18 mouse cellular contexts compared by ENCODE assay signal in the genomic region with DNA sequence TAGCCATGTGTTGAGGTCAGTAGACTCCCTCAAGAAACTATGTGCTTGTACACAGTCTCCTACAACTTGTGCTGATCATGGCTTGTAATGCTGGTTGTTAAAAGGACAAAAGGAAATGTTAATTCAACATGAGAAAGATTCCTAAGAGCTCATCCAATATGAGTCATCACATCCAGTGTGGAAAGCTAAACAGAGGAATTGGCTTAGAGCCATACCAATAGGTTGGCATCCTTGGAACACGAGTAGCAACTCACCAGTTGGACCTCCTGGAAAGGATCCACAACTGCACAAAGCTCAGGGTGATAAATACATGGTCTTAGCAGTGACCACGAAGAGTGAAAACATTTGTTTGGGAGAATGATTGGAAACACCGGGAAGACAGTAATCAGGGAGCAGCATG.
DNase-seq lines count a peak whose midpoint lies in the region; ATAC-seq and TF ChIP-seq lines count a peak whose summit lies in the region.
"Had no signal": no experiment of that assay in that cellular context is flagged by ENCODE, and none has a peak within 500 bp of the region (broad histone marks: within the 10 kb centered on the region; RNA-seq: fewer than 3 reads in every experiment).

No protein-coding gene starts in this region.

- no peak for TF ChIP-seq EP300 in lung, postnatal 0 days (IDR thresholded peaks at IDR 0.05)

- H3K9me3 ChIP-seq in lung, postnatal 0 days (ENCODE audit: low read length) = no peaks in the 10 kb centered on the region
- H3K9me3 ChIP-seq: embryonic facial prominence, embryonic 12.5 days; forebrain, embryonic 10.5 days had no signal

- no peak for TF ChIP-seq POLR2A in embryonic fibroblast, embryonic 13.5 days (IDR thresholded peaks at IDR 0.05; ENCODE audit: low read depth, low read length)

- no peak for TF ChIP-seq CTCF in lung, postnatal 0 days (IDR thresholded peaks at IDR 0.05)
- no peak for TF ChIP-seq CTCF in embryonic fibroblast, embryonic 13.5 days (IDR thresholded peaks at IDR 0.05; ENCODE audit: borderline replicate concordance, insufficient read depth, low read length)

- no peaks in the 10 kb centered on the region; the same call in 1 of the 2 replicates for H3K4me1 ChIP-seq in lung, postnatal 0 days (ENCODE audit: insufficient read depth, low read depth, low read length)
- peaks cover 18% of the 10 kb centered on the region for H3K4me1 ChIP-seq in embryonic fibroblast, embryonic 13.5 days (ENCODE audit: control insufficient read depth, insufficient read depth, low read length)

- 37% methylated on average over 3 of the region's 3 CpGs for WGBS in lung, postnatal 0 days

- 0 out of 2 replicates have a peak overlapping the region, but pooled peaks have one; percentile 59 for H3K27ac ChIP-seq in lung, postnatal 0 days (ENCODE audit: low read length)
- peak overlapping the region; percentile 77 for H3K27ac ChIP-seq in embryonic fibroblast, embryonic 13.5 days (ENCODE audit: insufficient read depth, low read length)
- H3K27ac ChIP-seq: forebrain, embryonic 10.5 days; macrophage had no signal

- DNase-seq in frontal cortex, postnatal 36 days (ENCODE audit: low spot score in 2 of 2) = no peak
- DNase-seq in lung, postnatal 0 days (ENCODE audit: low spot score) = peak; percentile 45
- no peak for DNase-seq in lung, postnatal 4 days
- DNase-seq: gastrocnemius, postnatal 36 days; heart, postnatal 4 days; layer of hippocampus, adult 9-11 months; liver; midbrain, embryonic 14.5 days; right cerebral cortex, postnatal 14 days had no signal

- no peak overlapping the region for H3K9ac ChIP-seq in lung, postnatal 0 days (replicated peaks; ENCODE audit: low read depth)
- H3K9ac ChIP-seq: embryonic facial prominence, embryonic 12.5 days; heart, embryonic 12.5 days had no signal

- no peak overlapping the region for H3K4me3 ChIP-seq in lung, postnatal 0 days (ENCODE audit: low read depth, low read length)
- no peak overlapping the region for H3K4me3 ChIP-seq in embryonic fibroblast, embryonic 13.5 days (ENCODE audit: insufficient read depth, low read length)
- H3K4me3 ChIP-seq: embryonic facial prominence, embryonic 12.5 days; forebrain, embryonic 10.5 days; heart, embryonic 12.5 days had no signal

- peak; percentile 38 for ATAC-seq in frontal cortex, adult (ENCODE audit: low TSS enrichment)
- peak; percentile 35 for ATAC-seq in lung, postnatal 0 days
- peak; percentile 29 for ATAC-seq in CD4-positive, CD25-positive, alpha-beta regulatory T cell, adult 4 months
- no peak for ATAC-seq in granulocyte monocyte progenitor cell, adult 5-6 weeks (replicated peaks; ENCODE audit: poor library complexity, severe bottlenecking)
- ATAC-seq: intestine, embryonic 16.5 days had no signal

- no peak overlapping the region for H3K4me2 ChIP-seq in lung, postnatal 0 days (replicated peaks; ENCODE audit: low read depth, low read length)
- H3K4me2 ChIP-seq: embryonic facial prominence, embryonic 12.5 days; heart, embryonic 12.5 days had no signal

- H3K36me3 ChIP-seq in lung, postnatal 0 days (ENCODE audit: insufficient read depth, low read length) = no peaks in the 10 kb centered on the region

- no peaks in the 10 kb centered on the region for H3K27me3 ChIP-seq in lung, postnatal 0 days (replicated peaks; ENCODE audit: insufficient read depth, low read length)
- H3K27me3 ChIP-seq: embryonic facial prominence, embryonic 12.5 days; heart, embryonic 12.5 days had no signal
